In genomic region chr9:87633863-87634630, GRCm38 (mm10) we compare ENCODE assay signal across 11 mouse cellular contexts.
A peak's percentile ranks its signal among the peaks of the same experiment; 100 is the strongest.
DNase-seq lines count a peak whose midpoint lies in the region; ATAC-seq and TF ChIP-seq lines count a peak whose summit lies in the region.
"Had no signal": no experiment of that assay in that cellular context is flagged by ENCODE, and none has a peak within 500 bp of the region (broad histone marks: within the 10 kb centered on the region; RNA-seq: fewer than 3 reads in every experiment).

No protein-coding gene starts in this region.

- H3K27ac ChIP-seq in heart, embryonic 11.5 days (ENCODE audit: low read depth, low read length): no peak overlapping the region
- H3K27ac ChIP-seq in embryonic fibroblast, embryonic 13.5 days (ENCODE audit: insufficient read depth, low read length): 0 out of 2 replicates have a peak overlapping the region, but pooled peaks have one; percentile 34
- H3K27ac ChIP-seq: limb, embryonic 12.5 days had no signal

- no peaks in the 10 kb centered on the region for H3K4me1 ChIP-seq in heart, embryonic 11.5 days (ENCODE audit: control insufficient read depth, insufficient read depth, low read length)
- H3K4me1 ChIP-seq in embryonic fibroblast, embryonic 13.5 days (ENCODE audit: control insufficient read depth, insufficient read depth, low read length): no peaks in the 10 kb centered on the region
- H3K4me1 ChIP-seq: limb, embryonic 12.5 days had no signal

- intact Hi-C loops in left cerebral cortex, postnatal 25 days (cut with DNase I): no loop called here

- no peaks in the 10 kb centered on the region for H3K36me3 ChIP-seq in heart, embryonic 11.5 days (ENCODE audit: control insufficient read depth, insufficient read depth, low read length)
- H3K36me3 ChIP-seq: limb, embryonic 12.5 days had no signal

- TF ChIP-seq CTCF in embryonic fibroblast, embryonic 13.5 days (IDR thresholded peaks at IDR 0.05; ENCODE audit: borderline replicate concordance, insufficient read depth, low read length): no peak

- no peak overlapping the region for H3K9ac ChIP-seq in heart, embryonic 11.5 days (ENCODE audit: low read depth, low read length)
- H3K9ac ChIP-seq: limb, embryonic 12.5 days had no signal

- no peaks in the 10 kb centered on the region for H3K27me3 ChIP-seq in heart, embryonic 11.5 days (ENCODE audit: control insufficient read depth, insufficient read depth, low read length)
- H3K27me3 ChIP-seq: limb, embryonic 12.5 days had no signal

- DNase-seq in heart, adult 11 months: peak; percentile 78
- DNase-seq in left cerebral cortex, postnatal 25 days (ENCODE audit: low spot score in 2 of 2): peak; percentile 4 to 22
- DNase-seq in left cerebral cortex, adult 8-10 months (ENCODE audit: low spot score in 2 of 2): no peak
- peak; percentile 2 for DNase-seq in lung, postnatal 36 days
- no peak for DNase-seq in right cerebral cortex, postnatal 36 days (ENCODE audit: low spot score in 2 of 2)
- DNase-seq in thymus, adult 18-20 months: no peak
- DNase-seq: kidney, adult 8-10 months; retina, postnatal 1 day had no signal

- no peaks in the 10 kb centered on the region; the same call in 1 of the 2 replicates for H3K9me3 ChIP-seq in heart, embryonic 11.5 days (replicated peaks; ENCODE audit: control insufficient read depth, low read length)
- H3K9me3 ChIP-seq: limb, embryonic 12.5 days had no signal

- no peak for TF ChIP-seq POLR2A in embryonic fibroblast, embryonic 13.5 days (IDR thresholded peaks at IDR 0.05; ENCODE audit: low read depth, low read length)

- no peak overlapping the region for H3K4me2 ChIP-seq in heart, embryonic 11.5 days
- H3K4me2 ChIP-seq: limb, embryonic 12.5 days had no signal

- H3K4me3 ChIP-seq in heart, embryonic 11.5 days (ENCODE audit: low read depth, low read length): no peak overlapping the region
- no peak overlapping the region for H3K4me3 ChIP-seq in embryonic fibroblast, embryonic 13.5 days (ENCODE audit: insufficient read depth, low read length)
- H3K4me3 ChIP-seq: limb, embryonic 12.5 days had no signal

- no peak for ATAC-seq in heart, embryonic 11.5 days (replicated peaks; ENCODE audit: insufficient number of reproducible peaks, low FRiP score, low TSS enrichment)

- 64% methylated on average over 5 of the region's 5 CpGs for WGBS in heart, embryonic 11.5 days (ENCODE audit: insufficient replicate concordance)

Comparison
In these comparisons a context has a peak if more than half of its experiments do, and no peak if none do; other contexts are left out.
1. DNase-seq: peak in heart, adult 11 months (single experiment), left cerebral cortex, postnatal 25 days (2 of 2) and lung, postnatal 36 days (single experiment); none in left cerebral cortex, adult 8-10 months (0 of 2), right cerebral cortex, postnatal 36 days (0 of 2) and thymus, adult 18-20 months (0 of 2).